Mouse (Mus musculus): ENCODE results near the gene Ep400. TPM values are rescaled to one million over a fixed set of nuclear protein-coding genes. Genes with fewer than 3 reads are reported as not detected.

The Ep400 gene
- polyA plus RNA-seq (2012; rRNA removed; ENCODE audit: low replicate concordance): 24.2 and 72.2 TPM in 2 replicates

GRCm38 (mm10) chr5:110770448-110771158, at the start of gene Ep400:
Ep400 (minus strand) TSS chr5:110770717.

GRCm38 (mm10) chr5:110809667-110810325, 39.3 kb upstream of the Ep400 start, which contains the start of gene Ulk1:
Ulk1 (minus strand) TSS chr5:110810097.

GRCm38 (mm10) chr5:110779998-110780760, 9.7 kb upstream of the Ep400 start, which contains the start of gene Pus1:
Pus1 (minus strand) TSS chr5:110780659.

GRCm38 (mm10) chr5:110652719-110653648, 117.5 kb downstream of the Ep400 start, which contains the start of the genes Noc4l and Ddx51:
Noc4l (minus strand) TSS chr5:110653417.
Ddx51 (plus strand) TSS chr5:110653451.

Other genes starting within 250 kb of the Ep400 start
- gene Galnt9, start 226.4 kb downstream of the Ep400 start, polyA plus RNA-seq (2012; rRNA removed; ENCODE audit: low replicate concordance): 0.52 and 0.59 TPM in 2 replicates
- 27.6 and 70.1 TPM in 2 replicates for gene Noc4l, start 117.3 kb downstream of the Ep400 start, polyA plus RNA-seq (2012; rRNA removed; ENCODE audit: low replicate concordance)
- gene Ddx51, start 117.3 kb downstream of the Ep400 start, polyA plus RNA-seq (2012; rRNA removed; ENCODE audit: low replicate concordance): 12.5 and 32.0 TPM in 2 replicates
- 28.3 and 37.5 TPM in 2 replicates for gene Pus1, start 9.9 kb upstream of the Ep400 start, polyA plus RNA-seq (2012; rRNA removed; ENCODE audit: low replicate concordance)
- 47.3 and 56.0 TPM in 2 replicates for gene Ulk1, start 39.4 kb upstream of the Ep400 start, polyA plus RNA-seq (2012; rRNA removed; ENCODE audit: low replicate concordance)
- 15.5 and 19.6 TPM in 2 replicates for gene Hscb, start 69.1 kb upstream of the Ep400 start, polyA plus RNA-seq (2012; rRNA removed; ENCODE audit: low replicate concordance)
- 8.9 and 11.6 TPM in 2 replicates for gene Chek2, start 69.3 kb upstream of the Ep400 start, polyA plus RNA-seq (2012; rRNA removed; ENCODE audit: low replicate concordance)
- gene Ttc28, start 109.1 kb upstream of the Ep400 start, polyA plus RNA-seq (2012; rRNA removed; ENCODE audit: low replicate concordance): 18.3 and 22.3 TPM in 2 replicates

All from subcutaneous adipose tissue, adult 2 months (tissue).